30 mouse cellular contexts compared by ENCODE assay signal in genomic region chr19:24102562-24103126, GRCm38 (mm10).
DNase-seq lines count a peak whose midpoint lies in the region; ATAC-seq lines count a peak whose summit lies in the region.
"Had no signal": no experiment of that assay in that cellular context is flagged by ENCODE, and none has a peak within 500 bp of the region (broad histone marks: within the 10 kb centered on the region; RNA-seq: fewer than 3 reads in every experiment).

No protein-coding gene starts in this region.

- no peaks in the 10 kb centered on the region; the same call in 1 of the 2 replicates for H3K36me3 ChIP-seq in forebrain, embryonic 15.5 days
- H3K36me3 ChIP-seq in forebrain, embryonic 10.5 days (replicated peaks), result peaks cover 70% of the 10 kb centered on the region
- H3K36me3 ChIP-seq in liver, embryonic 11.5 days (ENCODE audit: control insufficient read depth, insufficient read depth, low read length), result peaks cover 6% of the 10 kb centered on the region; the same call in 1 of the 2 replicates

- H3K27me3 ChIP-seq in forebrain, embryonic 15.5 days, result no peaks in the 10 kb centered on the region
- no peaks in the 10 kb centered on the region for H3K27me3 ChIP-seq in forebrain, embryonic 10.5 days (ENCODE audit: poor library complexity, severe bottlenecking)
- H3K27me3 ChIP-seq in liver, embryonic 11.5 days (replicated peaks; ENCODE audit: control insufficient read depth, insufficient read depth, low read length), result no peaks in the 10 kb centered on the region
- H3K27me3 ChIP-seq: embryonic facial prominence, embryonic 15.5 days; heart, embryonic 15.5 days; hindbrain, embryonic 13.5 days; limb, embryonic 13.5 days; liver, embryonic 12.5 days; neural tube, embryonic 12.5 days had no signal

- no peaks in the 10 kb centered on the region for H3K4me1 ChIP-seq in forebrain, embryonic 15.5 days
- peaks cover 3% of the 10 kb centered on the region; the same call in 1 of the 2 replicates for H3K4me1 ChIP-seq in forebrain, embryonic 10.5 days
- H3K4me1 ChIP-seq in liver, embryonic 11.5 days (replicated peaks; ENCODE audit: control insufficient read depth, insufficient read depth, low read length), result no peaks in the 10 kb centered on the region
- H3K4me1 ChIP-seq: heart, embryonic 10.5 days; hindbrain, embryonic 13.5 days; limb, embryonic 13.5 days; liver, embryonic 12.5 days; neural tube, embryonic 12.5 days had no signal

- H3K27ac ChIP-seq in forebrain, embryonic 15.5 days (replicated peaks), result no peak overlapping the region
- H3K27ac ChIP-seq in forebrain, embryonic 10.5 days, result no peak overlapping the region
- H3K27ac ChIP-seq in liver, embryonic 11.5 days (ENCODE audit: low read depth, low read length), result no peak overlapping the region
- H3K27ac ChIP-seq: embryonic facial prominence, embryonic 10.5 days; embryonic facial prominence, embryonic 15.5 days; heart, embryonic 10.5 days; heart, embryonic 15.5 days; hindbrain, embryonic 13.5 days; kidney, postnatal 0 days; limb, embryonic 13.5 days; liver, embryonic 12.5 days; neural tube, embryonic 12.5 days had no signal

- no peak overlapping the region for H3K9ac ChIP-seq in forebrain, embryonic 15.5 days (replicated peaks)
- no peak overlapping the region for H3K9ac ChIP-seq in liver, embryonic 11.5 days (ENCODE audit: low read depth, low read length)
- H3K9ac ChIP-seq: embryonic facial prominence, embryonic 15.5 days; heart, embryonic 15.5 days; hindbrain, embryonic 13.5 days; limb, embryonic 13.5 days; liver, embryonic 12.5 days; liver, postnatal 0 days; neural tube, embryonic 12.5 days had no signal

- no peak overlapping the region for H3K4me2 ChIP-seq in forebrain, embryonic 15.5 days (replicated peaks)
- no peak overlapping the region for H3K4me2 ChIP-seq in liver, embryonic 11.5 days
- H3K4me2 ChIP-seq: embryonic facial prominence, embryonic 15.5 days; heart, embryonic 15.5 days; hindbrain, embryonic 13.5 days; limb, embryonic 13.5 days; liver, embryonic 12.5 days; midbrain, embryonic 11.5 days; neural tube, embryonic 12.5 days had no signal

- WGBS in forebrain, embryonic 15.5 days, result 86% methylated on average over 10 of the region's 10 CpGs
- 95% methylated on average over 10 of the region's 10 CpGs for WGBS in forebrain, embryonic 10.5 days
- WGBS in liver, embryonic 11.5 days, result 90% methylated on average over 10 of the region's 10 CpGs

- ATAC-seq in forebrain, embryonic 15.5 days (replicated peaks), result peak; percentile 81
- no peak for ATAC-seq in liver, embryonic 11.5 days (replicated peaks; ENCODE audit: low FRiP score)
- ATAC-seq: CD4-positive, CD25-positive, alpha-beta regulatory T cell, adult 4 months; intestine, embryonic 16.5 days; liver, embryonic 12.5 days; liver, postnatal 0 days; midbrain, embryonic 16.5 days had no signal

- no peak overlapping the region for H3K4me3 ChIP-seq in forebrain, embryonic 15.5 days
- H3K4me3 ChIP-seq in forebrain, embryonic 10.5 days, result no peak overlapping the region
- no peak overlapping the region for H3K4me3 ChIP-seq in liver, embryonic 11.5 days (ENCODE audit: low read depth, low read length)
- H3K4me3 ChIP-seq: embryonic facial prominence, embryonic 10.5 days; embryonic facial prominence, embryonic 15.5 days; heart, embryonic 10.5 days; heart, embryonic 15.5 days; hindbrain, embryonic 13.5 days; limb, embryonic 13.5 days; liver, embryonic 12.5 days; neural tube, embryonic 12.5 days had no signal

- no peaks in the 10 kb centered on the region for H3K9me3 ChIP-seq in forebrain, embryonic 15.5 days
- H3K9me3 ChIP-seq in forebrain, embryonic 10.5 days, result no peaks in the 10 kb centered on the region
- no peaks in the 10 kb centered on the region for H3K9me3 ChIP-seq in liver, embryonic 11.5 days (ENCODE audit: control insufficient read depth, low read length)
- H3K9me3 ChIP-seq: embryonic facial prominence, embryonic 10.5 days; embryonic facial prominence, embryonic 15.5 days; heart, embryonic 10.5 days; heart, embryonic 15.5 days; hindbrain, embryonic 13.5 days; limb, embryonic 13.5 days; liver, embryonic 12.5 days; neural tube, embryonic 12.5 days had no signal

- DNase-seq in forebrain, embryonic 10.5 days (ENCODE audit: extremely low spot score, low spot score), result no peak
- DNase-seq in right cerebral cortex, postnatal 10 days (ENCODE audit: low spot score in 2 of 2), result peak; percentile 46 to 75
- no peak for DNase-seq in right cerebral cortex, postnatal 14 days
- DNase-seq in layer of hippocampus, adult 8-10 months (ENCODE audit: low spot score in 2 of 2), result peak; percentile 26 to 38
- peak; percentile 27 for DNase-seq in telencephalon, adult 2 months (ENCODE audit: low read depth, low spot score)
- no peak for DNase-seq in liver, embryonic 11.5 days (ENCODE audit: low spot score)
- DNase-seq in testis, postnatal 10 days (ENCODE audit: low spot score), result no peak
- DNase-seq: adrenal gland, postnatal 14 days; cerebellum, adult 2 months; cerebellum, postnatal 14 days; heart, postnatal 36 days; kidney, adult 8-10 months; kidney, postnatal 4 days; liver, postnatal 0 days; lung, postnatal 36 days; thymus, postnatal 36 days had no signal

Comparison
In these comparisons a context has a peak if more than half of its experiments do, and no peak if none do; other contexts are left out.
1. DNase-seq: peak in right cerebral cortex, postnatal 10 days (2 of 2), layer of hippocampus, adult 8-10 months (2 of 2) and telencephalon, adult 2 months (single experiment); none in forebrain, embryonic 10.5 days (single experiment), right cerebral cortex, postnatal 14 days (single experiment), liver, embryonic 11.5 days (single experiment) and testis, postnatal 10 days (single experiment).